Mouse (Mus musculus) testis, adult 2 months (tissue): Measurements from ENCODE around the gene Olfr315.

ENCODE experiments used
- CTCF ChIP-seq: fragments of 200-500 bp; IDR thresholded peaks from 2 replicates; pipeline ENCODE4 v1.5.1; 2012; ENCODE audit warnings: low read depth, mild to moderate bottlenecking, inconsistent platforms, low read length, moderate library complexity; ENCODE audit not compliant: control insufficient read depth, insufficient read depth, insufficient replicate concordance
- POLR2A ChIP-seq: fragments of 200-500 bp; IDR thresholded peaks from 2 replicates; pipeline ENCODE4 v1.6.1; 2012; ENCODE audit warnings: low read depth, mild to moderate bottlenecking, inconsistent platforms, low read length, moderate library complexity; ENCODE audit not compliant: control insufficient read depth

GRCm38 (mm10) chr11:58787651-58788050, 14.7 kb downstream of the Olfr315 start:
- TF ChIP-seq CTCF (no peak), POLR2A (no peak)
